Mouse (Mus musculus) bone marrow macrophage, adult 2 months (primary cell): Measurements from ENCODE around the gene Lancl3.

Experiments used
- CTCF ChIP-seq: IDR thresholded peaks from 2 replicates; pipeline ENCODE4 v1.5.1; 2012; ENCODE audit warnings: low read depth, mild to moderate bottlenecking, low read length, moderate library complexity
- POLR2A ChIP-seq: IDR thresholded peaks from 2 replicates; pipeline ENCODE4 v1.6.1; 2012; ENCODE audit warnings: mild to moderate bottlenecking, low read depth, low read length, borderline replicate concordance

- TF ChIP-seq POLR2A (no peak), CTCF (no peak)
Measured at GRCm38 (mm10) chrX:9253990-9254389, 54.3 kb downstream of the Lancl3 start.
